Mouse (Mus musculus) kidney, embryonic 15.5 days (tissue): ENCODE results near the gene Hist1h1t. TPM values are rescaled to one million over a fixed set of nuclear protein-coding genes. Genes with fewer than 3 reads are reported as not detected.
"Not testable (repeated sequence)": the region's sequence is repeated elsewhere in the genome, so short reads cannot be mapped to it uniquely, and the experiment has no call there.

Source experiments
- ATAC-seq: fragments of 200-750 bp; cut with Nextera tagmentation; replicated peaks from 2 replicates; pipeline ENCODE4 v1.8.0; 2017; ENCODE audit warnings: moderate TSS enrichment; ENCODE audit not compliant: low FRiP score
- H3K27ac ChIP-seq: fragments of 300-500 bp; sonication (generic); 2 replicates; pipeline ENCODE4 v1.5.1; 2015; ENCODE audit warnings: mild to moderate bottlenecking, inconsistent platforms
- H3K27me3 ChIP-seq: fragments of 300-500 bp; sonication (generic); 2 replicates; pipeline ENCODE4 v1.6.1; 2015; ENCODE audit warnings: inconsistent platforms
- H3K36me3 ChIP-seq: fragments of 300-500 bp; sonication (generic); 2 replicates; pipeline ENCODE4 v1.6.1; 2015; ENCODE audit warnings: inconsistent platforms
- H3K4me1 ChIP-seq: fragments of 300-500 bp; sonication (generic); 2 replicates; pipeline ENCODE4 v1.6.1; 2015; ENCODE audit warnings: inconsistent platforms
- H3K4me2 ChIP-seq: fragments of 300-500 bp; sonication (generic); 2 replicates; pipeline ENCODE4 v1.6.1; 2015; ENCODE audit warnings: moderate library complexity, mild to moderate bottlenecking, inconsistent platforms
- H3K4me3 ChIP-seq: fragments of 300-500 bp; sonication (generic); replicated peaks from 2 replicates; pipeline ENCODE4 v1.5.1; 2015; ENCODE audit warnings: mild to moderate bottlenecking, inconsistent platforms
- H3K9ac ChIP-seq: fragments of 300-500 bp; sonication (generic); 2 replicates; pipeline ENCODE4 v1.6.1; 2015; ENCODE audit warnings: mild to moderate bottlenecking, inconsistent platforms
- H3K9me3 ChIP-seq: fragments of 300-500 bp; sonication (generic); replicated peaks from 2 replicates; pipeline ENCODE4 v1.6.1; 2016; ENCODE audit warnings: inconsistent platforms
- WGBS: fragments of 180-500 bp; shearing (Covaris S2); methylation state at CpG from one replicate; pipeline ENCODE4 v1.1.7; 2015; ENCODE audit warnings: mixed read lengths; 5-methylcytosine and 5-hydroxymethylcytosine counted together
- polyA plus RNA-seq: library from polyadenylated mRNA; unstranded; fragments of >200 nt; fragmentation: Nextera tagmentation; extraction: Ambion mirVana; gene quantifications from 2 replicates; pipeline ENCODE4 v1.2.1, GENCODE M21; 2015

Hist1h1t gene
- 0.31 TPM in 1 of 2 replicates, not detected in the other for polyA plus RNA-seq

DNA sequence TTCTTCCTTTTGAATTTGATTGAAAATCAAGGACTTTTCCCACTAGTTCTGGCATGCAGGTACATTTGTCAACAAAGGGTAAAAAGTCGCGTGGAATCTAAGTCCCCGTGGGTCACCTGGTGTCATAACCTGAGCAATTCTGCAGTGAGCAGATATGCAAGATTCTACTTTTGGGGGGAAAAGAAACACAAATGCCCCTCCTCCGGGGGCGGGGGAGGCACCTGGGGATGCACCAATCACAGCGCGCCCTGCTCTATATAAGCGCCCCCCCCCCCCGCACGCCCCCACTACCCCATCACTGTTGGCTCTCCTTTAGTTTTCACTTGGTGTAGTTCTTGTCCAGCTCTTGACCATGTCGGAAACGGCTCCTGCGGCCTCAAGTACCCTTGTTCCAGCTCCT, at the start of gene Hist1h1t:
Gene Hist1h1t, plus strand, starts transcription at position 301 of the 400 bp plus-strand sequence.
- no peak for ATAC-seq
- no peaks in the 10 kb centered on the region for H3K36me3 ChIP-seq
- H3K27me3 ChIP-seq: no peaks in the 10 kb centered on the region
- H3K27ac ChIP-seq: 0 out of 2 replicates have a peak within 1 kb of the TSS, but pooled peaks have one; percentile 13
- WGBS: 44% methylated on average over 13 of the region's 13 CpGs
- no peak within 1 kb of the TSS for H3K9ac ChIP-seq
- no peaks in the 10 kb centered on the region for H3K9me3 ChIP-seq
- H3K4me2 ChIP-seq: peak within 1 kb of the TSS; percentile 20; the same call in 1 of the 2 replicates
- no peak within 1 kb of the TSS for H3K4me3 ChIP-seq
- peaks cover 14% of the 10 kb centered on the region for H3K4me1 ChIP-seq

DNA sequence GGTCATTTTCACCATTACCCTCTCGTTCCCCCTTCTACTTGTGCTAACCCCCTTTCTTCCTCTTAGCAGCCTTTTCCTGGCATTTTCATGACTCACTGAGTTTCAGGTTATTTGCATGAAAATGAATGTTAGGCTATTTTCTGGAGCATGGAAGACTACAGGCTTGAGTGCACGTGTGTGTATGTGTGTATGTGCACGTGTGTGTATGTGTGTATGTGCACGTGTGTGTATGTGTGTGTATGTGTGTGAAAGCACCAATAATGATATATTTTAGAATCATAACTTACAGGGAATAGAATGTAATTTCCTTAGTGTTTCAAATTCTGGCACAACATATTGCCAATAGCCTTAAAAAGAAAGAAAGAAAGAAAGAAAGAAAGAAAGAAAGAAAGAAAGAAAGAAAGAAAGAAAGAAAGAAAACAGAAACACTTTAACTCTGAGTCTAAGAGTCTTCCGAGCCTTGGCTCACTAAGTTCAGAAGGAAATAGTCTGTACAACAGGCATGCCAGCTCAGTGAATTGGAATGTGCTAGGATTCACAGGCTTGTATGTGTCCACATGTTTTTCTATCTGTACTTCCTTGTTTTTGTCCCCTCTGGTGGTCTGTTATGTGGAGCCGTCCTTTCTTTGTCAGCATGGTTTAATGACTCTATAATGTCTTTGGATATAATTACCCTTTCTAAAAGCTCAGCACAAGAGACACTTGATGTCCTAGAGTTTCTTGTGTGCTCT, 35.8 kb upstream of the Hist1h1t start:
- WGBS: 63% methylated on average over 6 of the region's 6 CpGs
- H3K36me3 ChIP-seq: no peaks in the 10 kb centered on the region
- no peaks in the 10 kb centered on the region for H3K9me3 ChIP-seq
- H3K4me1 ChIP-seq: no peaks in the 10 kb centered on the region
- no peaks in the 10 kb centered on the region for H3K27me3 ChIP-seq
- no peak for ATAC-seq
- H3K9ac ChIP-seq: no peak overlapping the region
- H3K4me2 ChIP-seq: no peak overlapping the region
- no peak overlapping the region for H3K4me3 ChIP-seq
- no peak overlapping the region for H3K27ac ChIP-seq

DNA sequence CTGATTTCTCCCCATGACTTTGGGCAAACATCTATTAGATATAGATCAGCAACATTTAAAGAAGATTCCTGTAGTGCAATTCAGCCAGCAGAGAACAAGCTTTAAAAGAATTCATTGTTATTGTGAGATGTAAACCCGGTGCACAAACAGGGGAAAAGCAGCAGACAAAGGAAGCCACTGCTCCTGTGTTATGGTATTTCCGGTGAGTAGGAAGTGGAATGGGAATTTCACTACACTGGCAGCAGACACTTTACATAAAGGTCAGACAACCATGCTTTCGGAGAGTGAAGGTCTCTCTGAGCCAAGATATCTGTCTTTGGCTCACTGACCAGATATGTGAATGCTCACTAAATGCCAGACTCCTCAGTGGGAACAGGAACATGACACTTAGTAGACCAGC, 33.1 kb upstream of the Hist1h1t start:
- Histone ChIP-seq H3K9ac (no peak overlapping the region), H3K9me3 (no peaks in the 10 kb centered on the region), H3K4me3 (no peak overlapping the region), H3K27me3 (no peaks in the 10 kb centered on the region), H3K36me3 (no peaks in the 10 kb centered on the region), H3K4me2 (no peak overlapping the region), H3K4me1 (no peaks in the 10 kb centered on the region), H3K27ac (no peak overlapping the region)
- WGBS: 72% methylated on average over 3 of the region's 3 CpGs
- ATAC-seq: no peak

DNA sequence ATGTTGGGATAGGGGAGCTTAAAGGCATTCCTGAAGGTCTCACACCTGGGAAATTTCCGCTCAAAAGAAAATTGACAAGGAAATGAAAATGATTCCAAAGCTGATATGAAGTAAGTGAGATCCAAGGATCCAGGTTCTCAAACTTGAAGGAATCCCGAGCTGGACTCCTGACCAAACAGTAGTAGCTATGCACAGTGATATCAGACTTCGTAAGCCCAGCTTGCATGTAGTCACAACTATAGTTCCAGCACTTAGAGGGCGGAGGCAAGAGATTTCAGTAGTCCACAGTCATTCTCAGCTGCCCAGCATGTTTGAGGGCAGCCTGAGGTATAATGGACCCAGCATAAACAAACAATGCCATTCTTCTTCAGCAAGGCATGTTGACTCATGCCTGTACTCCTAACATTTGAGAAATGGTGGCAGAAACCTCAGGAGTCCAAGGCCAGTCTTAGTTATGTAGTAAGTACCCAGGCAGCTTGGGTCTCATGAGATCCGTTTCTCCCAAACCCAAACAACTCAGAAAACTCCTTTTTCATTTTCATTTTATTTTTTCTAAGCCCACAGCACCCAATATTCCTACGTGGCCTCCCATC, 13.5 kb upstream of the Hist1h1t start:
- Histone ChIP-seq H3K9ac (no peak overlapping the region), H3K4me2 (peak overlapping the region; percentile 60), H3K4me3 (no peak overlapping the region), H3K36me3 (no peaks in the 10 kb centered on the region), H3K27me3 (no peaks in the 10 kb centered on the region), H3K4me1 (peaks cover 18% of the 10 kb centered on the region), H3K9me3 (no peaks in the 10 kb centered on the region), H3K27ac (peak overlapping the region; percentile 99)
- WGBS: 82% methylated on average over 6 of the region's 6 CpGs
- ATAC-seq: no peak

DNA sequence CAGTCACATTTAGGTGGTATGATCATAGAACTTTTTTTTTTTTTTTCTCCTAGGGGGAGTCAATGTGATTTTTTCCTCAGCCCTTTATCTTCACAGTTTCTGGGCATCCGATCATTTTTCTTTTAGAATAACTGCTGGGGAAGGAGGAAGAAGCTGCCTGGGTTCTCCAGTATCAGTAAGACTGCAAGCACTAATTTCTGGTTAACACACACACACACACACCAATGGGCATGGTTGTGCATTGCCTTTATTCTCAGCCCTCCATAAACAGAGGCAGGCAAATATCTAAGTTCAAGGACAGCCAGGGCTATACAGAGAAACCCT, 13.0 kb upstream of the Hist1h1t start:
- Histone ChIP-seq H3K27ac (peak overlapping the region; percentile 99), H3K9me3 (no peaks in the 10 kb centered on the region), H3K36me3 (no peaks in the 10 kb centered on the region), H3K4me3 (peak overlapping the region; percentile 50), H3K27me3 (no peaks in the 10 kb centered on the region), H3K4me2 (peak overlapping the region; percentile 60), H3K9ac (peak overlapping the region; percentile 52), H3K4me1 (peaks cover 20% of the 10 kb centered on the region)
- 53% methylated on average over 1 of the region's 1 CpGs for WGBS
- ATAC-seq: no peak

DNA sequence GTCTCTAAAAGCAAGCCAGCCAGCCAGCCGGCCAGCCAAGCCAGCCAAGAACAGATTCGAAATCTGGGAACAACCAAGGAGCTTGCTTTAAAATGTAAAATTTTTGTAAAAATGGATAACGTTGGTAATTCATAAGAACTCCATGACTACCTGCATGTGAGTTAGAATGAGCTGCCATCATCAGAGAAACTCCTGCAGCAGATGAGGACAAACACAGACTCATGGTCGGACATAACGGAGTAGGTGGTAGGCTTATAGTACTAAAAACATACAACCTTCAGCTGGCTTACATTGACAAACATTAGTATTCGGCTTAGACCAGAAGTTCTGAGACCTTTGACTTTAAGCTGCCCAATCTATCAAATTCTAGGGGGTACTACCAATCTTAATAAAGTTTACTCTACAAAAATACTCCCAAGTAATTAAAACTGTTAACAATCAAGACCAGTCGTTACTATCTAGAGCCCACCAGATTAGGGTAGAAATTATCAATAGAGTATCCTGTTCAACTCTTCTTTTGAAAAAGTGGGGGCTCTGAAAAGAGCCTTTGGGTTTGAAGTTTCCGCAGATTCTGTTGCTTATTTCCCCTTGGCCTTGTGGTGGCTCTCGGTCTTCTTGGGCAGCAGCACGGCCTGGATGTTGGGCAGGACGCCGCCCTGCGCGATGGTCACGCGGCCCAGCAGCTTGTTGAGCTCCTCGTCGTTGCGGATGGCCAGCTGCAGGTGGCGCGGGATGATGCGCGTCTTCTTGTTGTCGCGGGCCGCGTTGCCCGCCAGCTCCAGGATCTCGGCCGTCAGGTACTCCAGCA, 12.5 kb upstream of the Hist1h1t start:
- 9% methylated on average over 14 of the region's 30 CpGs for WGBS
- H3K4me3 ChIP-seq: peak overlapping the region; percentile 50
- peak overlapping the region; percentile 99 for H3K27ac ChIP-seq
- not testable (repeated sequence) for H3K27me3 ChIP-seq, H3K36me3 ChIP-seq, H3K9me3 ChIP-seq
- ATAC-seq: peak; percentile 49
- H3K9ac ChIP-seq: peak overlapping the region; percentile 52
- peak overlapping the region; percentile 60 for H3K4me2 ChIP-seq
- peaks cover 22% of the 10 kb centered on the region for H3K4me1 ChIP-seq

DNA sequence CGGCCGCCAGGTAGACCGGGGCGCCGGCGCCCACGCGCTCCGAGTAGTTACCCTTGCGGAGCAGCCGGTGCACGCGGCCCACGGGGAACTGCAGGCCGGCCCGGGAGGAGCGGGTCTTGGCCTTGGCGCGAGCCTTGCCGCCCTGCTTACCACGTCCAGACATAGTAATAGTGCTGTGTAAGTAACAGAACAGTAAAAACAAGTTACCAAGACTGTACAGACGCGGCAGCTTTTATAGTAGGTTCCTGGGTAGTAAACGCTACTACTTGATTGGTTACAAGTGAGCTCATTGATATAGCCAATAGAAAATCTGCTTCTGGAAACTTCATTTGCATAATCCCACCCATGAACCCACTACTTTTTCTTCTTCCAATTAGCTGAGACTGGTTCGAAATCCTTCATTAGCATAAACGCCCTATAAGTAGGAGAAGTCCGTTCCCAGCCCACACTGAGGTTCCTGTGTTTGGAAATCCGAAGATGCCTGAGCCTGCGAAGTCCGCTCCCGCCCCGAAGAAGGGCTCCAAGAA, 11.8 kb upstream of the Hist1h1t start, which contains the start of the genes Hist1h2ac and Hist1h2bc:
Gene Hist1h2ac, minus strand, starts transcription at position 194 of the 527 bp plus-strand sequence.
Gene Hist1h2bc, plus strand, starts transcription at position 445 of the 527 bp plus-strand sequence.
- Histone ChIP-seq H3K4me1 (peaks cover 22% of the 10 kb centered on the region), H3K27me3 (no peaks in the 10 kb centered on the region), H3K9me3 (no peaks in the 10 kb centered on the region), H3K4me3 (peak within 1 kb of the TSS; percentile 50), H3K27ac (peak within 1 kb of the TSS; percentile 99), H3K4me2 (peak within 1 kb of the TSS; percentile 63), H3K9ac (peak within 1 kb of the TSS; percentile 52), H3K36me3 (no peaks in the 10 kb centered on the region)
- ATAC-seq: peak; percentile 99
- WGBS: under 1% methylated on average over 28 of the region's 32 CpGs

DNA sequence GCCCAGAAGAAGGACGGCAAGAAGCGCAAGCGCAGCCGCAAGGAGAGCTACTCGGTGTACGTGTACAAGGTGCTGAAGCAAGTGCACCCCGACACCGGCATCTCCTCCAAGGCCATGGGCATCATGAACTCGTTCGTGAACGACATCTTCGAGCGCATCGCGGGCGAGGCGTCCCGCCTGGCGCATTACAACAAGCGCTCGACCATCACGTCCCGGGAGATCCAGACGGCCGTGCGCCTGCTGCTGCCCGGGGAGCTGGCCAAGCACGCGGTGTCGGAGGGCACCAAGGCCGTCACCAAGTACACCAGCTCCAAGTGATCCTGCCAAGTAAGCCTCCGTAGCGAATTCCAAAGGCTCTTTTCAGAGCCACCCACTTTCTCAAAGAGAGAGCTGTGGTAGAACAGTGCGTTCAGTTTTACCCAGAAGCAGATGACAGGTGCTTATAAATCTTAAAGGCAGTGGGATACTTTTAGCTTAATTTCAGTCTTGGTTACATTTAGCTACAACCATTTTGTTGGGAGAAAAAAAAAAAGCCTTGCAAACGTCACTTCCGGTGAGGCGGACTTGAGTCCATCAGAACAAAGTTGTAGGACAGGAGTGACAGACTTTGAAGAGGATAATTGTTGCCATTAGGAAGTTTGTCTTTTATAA, 11.2 kb upstream of the Hist1h1t start:
- peak; percentile 12 for ATAC-seq
- not testable (repeated sequence) for H3K27me3 ChIP-seq, H3K36me3 ChIP-seq, H3K9me3 ChIP-seq
- Histone ChIP-seq H3K27ac (peak overlapping the region; percentile 99), H3K9ac (peak overlapping the region; percentile 52), H3K4me3 (peak overlapping the region; percentile 50), H3K4me2 (peak overlapping the region; percentile 63), H3K4me1 (peaks cover 22% of the 10 kb centered on the region)
- 1% methylated on average over 17 of the region's 37 CpGs for WGBS

DNA sequence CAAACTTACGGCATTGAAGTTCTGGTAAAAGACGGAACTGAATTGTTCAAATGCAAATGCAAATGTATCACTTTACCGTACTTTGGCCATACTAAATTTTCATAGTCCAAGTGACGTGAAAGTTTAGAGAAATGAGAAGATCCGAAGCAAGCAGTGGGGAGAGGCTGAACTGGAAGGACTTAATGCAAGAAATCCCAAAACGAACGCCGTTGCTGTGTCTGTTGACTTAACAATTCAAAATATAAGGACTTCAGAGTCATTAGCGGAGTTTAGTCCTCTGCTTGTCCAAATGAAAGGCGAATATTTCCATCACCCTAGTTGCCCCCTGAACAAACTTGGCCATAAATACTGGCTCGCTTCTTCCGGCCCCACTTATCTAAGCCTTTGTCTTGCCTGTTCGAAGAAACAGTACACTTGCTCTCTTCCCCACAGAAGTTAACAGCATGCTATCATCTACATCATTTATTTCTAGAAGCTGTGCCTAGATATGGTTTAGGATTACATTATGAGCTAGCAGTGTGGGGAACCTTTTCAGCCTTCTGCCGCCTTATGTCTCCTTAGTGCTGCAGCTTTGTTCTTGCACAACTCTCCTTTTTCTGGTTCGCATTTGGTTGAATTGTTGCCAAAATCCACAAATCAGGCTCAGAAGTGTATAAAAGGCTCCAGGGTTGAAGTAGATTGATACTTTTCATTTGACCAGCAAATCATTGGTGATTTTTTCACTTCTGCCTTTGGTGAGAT, 10.3 kb upstream of the Hist1h1t start:
- H3K27ac ChIP-seq: peak overlapping the region; percentile 99
- no peaks in the 10 kb centered on the region for H3K36me3 ChIP-seq

DNA sequence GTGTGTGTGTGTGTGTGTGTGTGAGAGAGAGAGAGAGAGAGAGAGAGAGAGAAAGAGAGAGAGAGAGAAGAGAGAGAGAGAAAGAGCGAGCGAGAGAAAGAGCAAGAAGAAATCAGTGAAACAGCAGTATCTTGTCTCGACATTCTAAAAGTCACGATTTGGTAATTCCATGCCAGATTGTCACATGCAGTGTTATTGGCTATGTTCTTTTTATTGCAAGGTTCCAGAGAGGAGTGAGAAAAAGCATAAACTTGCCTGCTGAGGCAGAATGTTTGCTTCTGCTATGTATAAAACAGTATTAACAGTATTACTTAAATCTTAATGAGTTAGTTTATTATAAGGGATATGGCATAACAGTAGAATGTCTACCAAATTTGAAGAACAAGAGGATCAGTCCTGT, 9.6 kb upstream of the Hist1h1t start:
- Histone ChIP-seq H3K4me2 (peak overlapping the region; percentile 63), H3K27me3 (no peaks in the 10 kb centered on the region), H3K27ac (peak overlapping the region; percentile 99), H3K9ac (peak overlapping the region; percentile 52), H3K9me3 (no peaks in the 10 kb centered on the region), H3K4me3 (peak overlapping the region; percentile 50), H3K4me1 (peaks cover 22% of the 10 kb centered on the region), H3K36me3 (no peaks in the 10 kb centered on the region)
- 26% methylated on average over 4 of the region's 4 CpGs for WGBS
- no peak for ATAC-seq

More for the DNA sequence above, 10.3 kb upstream of the Hist1h1t start:
- peak overlapping the region; percentile 63 for H3K4me2 ChIP-seq
- ATAC-seq: no peak
- no peaks in the 10 kb centered on the region for H3K27me3 ChIP-seq
- peak overlapping the region; percentile 52 for H3K9ac ChIP-seq
- 2% methylated on average over 15 of the region's 15 CpGs for WGBS
- H3K4me1 ChIP-seq: peaks cover 22% of the 10 kb centered on the region
- H3K9me3 ChIP-seq: no peaks in the 10 kb centered on the region
- H3K4me3 ChIP-seq: peak overlapping the region; percentile 50

DNA sequence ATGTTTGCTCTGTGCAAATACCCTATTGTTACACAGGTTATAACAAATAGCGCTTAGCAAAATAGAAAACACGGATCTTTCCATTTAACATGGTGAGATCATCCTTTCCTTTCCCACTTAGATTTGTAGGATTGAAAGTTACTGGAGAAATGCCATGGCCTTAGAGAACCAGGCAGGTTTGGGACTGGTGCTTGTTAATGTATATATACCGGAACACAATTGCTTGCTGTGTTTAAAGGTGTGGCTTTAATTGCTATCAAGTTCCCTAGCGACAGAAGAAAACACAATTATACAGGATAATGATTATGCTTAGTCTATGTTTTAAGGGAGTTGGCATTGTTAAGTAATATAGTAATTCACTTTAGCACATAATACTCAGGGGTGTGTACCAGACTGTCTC, 8.4 kb upstream of the Hist1h1t start:
- Histone ChIP-seq H3K36me3 (no peaks in the 10 kb centered on the region), H3K4me3 (no peak overlapping the region), H3K9me3 (no peaks in the 10 kb centered on the region), H3K4me1 (peaks cover 20% of the 10 kb centered on the region), H3K4me2 (no peak overlapping the region), H3K27ac (no peak overlapping the region), H3K9ac (no peak overlapping the region), H3K27me3 (no peaks in the 10 kb centered on the region)
- WGBS: 77% methylated on average over 4 of the region's 4 CpGs
- no peak for ATAC-seq
